Mouse (Mus musculus) liver, embryonic 14 days (tissue): ENCODE measurements around the gene Psmg4. TPM values are rescaled to one million over a fixed set of nuclear protein-coding genes. Genes with fewer than 3 reads are reported as not detected.

Experiments used
- polyA plus RNA-seq: library from polyadenylated mRNA; depleted of rRNA; stranded (reverse); fragments of >200 nt; gene quantifications from 2 replicates; pipeline ENCODE4 v1.2.3, GENCODE M21; 2012; rRNA removed

The Psmg4 gene
- 40.0 and 43.4 TPM in 2 replicates for polyA plus RNA-seq

GRCm38 (mm10) chr13:34162491-34163303 is at the start of gene Psmg4:
Gene Psmg4 (plus strand): TSS chr13:34162964.

GRCm38 (mm10) chr13:34130226-34130731 is 32.5 kb upstream of the Psmg4 start, which contains the start of gene Tubb2b:
Gene Tubb2b (minus strand): TSS chr13:34130466.

Other genes starting within 250 kb of the Psmg4 start
- 12.7 and 14.1 TPM in 2 replicates for gene Nqo2, start 198.3 kb upstream of the Psmg4 start, polyA plus RNA-seq
- 4.9 and 5.6 TPM in 2 replicates for gene Ripk1, start 160.6 kb upstream of the Psmg4 start, polyA plus RNA-seq
- 13.0 and 16.9 TPM in 2 replicates for gene Serpinb6a, start 160.2 kb upstream of the Psmg4 start, polyA plus RNA-seq
- 19.2 and 23.8 TPM in 2 replicates for gene Bphl, start 125.4 kb upstream of the Psmg4 start, polyA plus RNA-seq
- 66.4 and 73.3 TPM in 2 replicates for gene Tubb2a, start 85.0 kb upstream of the Psmg4 start, polyA plus RNA-seq
- 2.0 and 6.3 TPM in 2 replicates for gene Tubb2b, start 32.5 kb upstream of the Psmg4 start, polyA plus RNA-seq
- 17.7 and 22.7 TPM in 2 replicates for gene Slc22a23, start 182.2 kb downstream of the Psmg4 start, polyA plus RNA-seq